Mouse (Mus musculus): ENCODE measurements around the gene Olfr287. TPM values are rescaled to one million over a fixed set of nuclear protein-coding genes. Genes with fewer than 3 reads are reported as not detected.

Olfr287 gene
- 0.31 and 0.32 TPM in 2 replicates for polyA plus RNA-seq (2012; rRNA removed)

GRCm38 (mm10) chr15:98220877-98221276 lies at the start of gene Olfr287, which contains the start of gene Gm44579:
Gene Olfr287 (minus strand): TSS chr15:98221056.
Gene Gm44579 (minus strand): TSS chr15:98220977.

GRCm38 (mm10) chr15:98257193-98257592 lies 36.3 kb upstream of the Olfr287 start, which contains the start of gene H1fnt:
Gene H1fnt (minus strand): TSS chr15:98257293.

DNA sequence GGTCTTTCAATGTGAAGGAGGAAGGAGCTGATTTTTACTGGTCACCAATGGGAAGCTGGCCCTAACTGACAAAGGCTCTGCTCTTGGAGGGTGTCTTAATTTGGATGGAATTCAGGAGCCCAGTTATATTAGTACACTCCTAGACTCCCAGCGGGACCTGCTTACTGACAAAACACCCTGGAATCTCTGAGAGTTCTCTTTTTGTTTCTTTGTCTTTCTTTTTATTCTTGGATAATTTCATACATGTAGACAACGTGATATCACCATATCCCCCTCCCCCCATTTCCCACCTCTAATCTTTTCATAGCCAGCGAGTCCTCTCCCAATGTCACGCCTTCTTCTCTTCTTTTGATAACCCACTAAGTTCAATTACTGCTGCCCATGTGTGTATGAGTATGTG lies 13.5 kb upstream of the Olfr287 start, which contains the start of gene Olfr286:
Gene Olfr286, minus strand, starts transcription at position 101 of the 400 bp plus-strand sequence.

GRCm38 (mm10) chr15:98195442-98195841 lies 25.4 kb downstream of the Olfr287 start, which contains the start of gene Olfr288:
Gene Olfr288 (minus strand): TSS chr15:98195542.

DNA sequence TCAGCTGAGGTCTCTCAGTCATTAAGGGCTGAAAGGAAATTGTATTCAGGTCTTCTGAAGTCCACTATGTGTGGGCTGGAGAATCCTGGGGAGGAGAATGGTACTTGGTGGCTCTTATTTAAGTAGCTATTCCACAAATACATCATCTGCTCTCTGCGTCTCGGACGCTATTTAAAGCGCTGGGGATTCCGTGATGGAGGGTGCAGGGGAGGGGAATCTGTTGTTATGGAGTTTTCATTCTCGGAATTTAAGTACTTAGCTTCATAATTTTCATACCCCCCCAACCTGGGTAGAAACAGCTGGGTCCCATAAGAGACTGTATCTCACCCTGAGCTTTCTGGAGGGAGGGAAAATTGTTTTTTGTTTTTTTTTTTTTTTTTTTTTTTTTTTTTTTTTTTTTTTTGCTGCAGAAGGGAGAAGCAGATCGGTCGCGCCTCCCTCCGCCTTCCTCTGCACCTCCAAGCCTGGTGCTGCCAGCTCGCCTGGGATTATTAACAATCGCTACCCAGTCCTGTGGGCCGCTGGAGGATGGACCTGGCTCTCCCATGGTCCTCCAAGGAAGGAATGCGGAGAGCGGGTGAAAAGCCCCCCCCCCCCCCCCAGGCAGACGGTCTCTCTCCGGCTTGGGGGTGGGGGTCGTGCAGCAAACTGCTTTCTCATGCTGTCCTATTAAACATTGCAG lies 53.8 kb downstream of the Olfr287 start, which contains the start of gene Ccdc184:
Gene Ccdc184, plus strand, starts transcription at position 196 of the 682 bp plus-strand sequence.

DNA sequence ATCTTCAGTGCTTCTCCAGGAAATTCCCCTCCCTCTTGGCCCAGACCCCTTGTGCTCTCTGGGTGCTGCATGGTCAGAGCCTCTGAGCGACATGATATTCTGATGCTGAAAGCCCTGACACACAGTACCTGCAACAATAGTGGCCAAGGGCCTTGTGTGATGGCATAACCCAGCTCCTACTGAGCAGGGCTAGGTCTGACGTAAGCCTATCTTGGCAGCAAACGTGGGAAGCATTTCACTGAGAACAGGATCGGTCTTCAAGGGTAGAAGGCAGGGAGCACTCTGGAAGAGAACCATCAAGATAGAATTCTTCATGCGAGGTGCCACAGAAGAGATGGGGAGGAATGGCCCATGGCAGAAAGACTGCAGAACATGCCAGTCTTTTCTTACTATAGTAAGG lies 55.3 kb downstream of the Olfr287 start, which contains the start of gene Asb8:
Gene Asb8, minus strand, starts transcription at position 101 of the 400 bp plus-strand sequence.

Other genes with a start within 250 kb of the Olfr287 start
- 9.5 and 16.5 TPM in 2 replicates for gene Col2a1, start 216.4 kb downstream of the Olfr287 start, polyA plus RNA-seq (2012; rRNA removed)
- 141 and 145 TPM in 2 replicates for gene Pfkm, start 128.5 kb downstream of the Olfr287 start, polyA plus RNA-seq (2012; rRNA removed)
- 15.4 and 16.1 TPM in 2 replicates for gene Senp1, start 127.3 kb downstream of the Olfr287 start, polyA plus RNA-seq (2012; rRNA removed)
- gene Asb8, start 55.4 kb downstream of the Olfr287 start, polyA plus RNA-seq (2012; rRNA removed) = 47.8 and 48.6 TPM in 2 replicates
- 58.9 and 63.7 TPM in 2 replicates for gene Ccdc184, start 53.9 kb downstream of the Olfr287 start, polyA plus RNA-seq (2012; rRNA removed)
- gene Olfr288, start 25.5 kb downstream of the Olfr287 start, polyA plus RNA-seq (2012; rRNA removed) = not detected in 2 replicates
- 0.06 and 0.07 TPM in 2 replicates for gene Gm44579, start 79 bp downstream of the Olfr287 start, polyA plus RNA-seq (2012; rRNA removed)
- gene Olfr286, start 13.4 kb upstream of the Olfr287 start, polyA plus RNA-seq (2012; rRNA removed) = not detected in 2 replicates
- gene H1fnt, start 36.2 kb upstream of the Olfr287 start, polyA plus RNA-seq (2012; rRNA removed) = not detected in 2 replicates
- 13.7 and 14.5 TPM in 2 replicates for gene Zfp641, start 75.1 kb upstream of the Olfr287 start, polyA plus RNA-seq (2012; rRNA removed)
- not detected in 2 replicates for gene Olfr285, start 96.3 kb upstream of the Olfr287 start, polyA plus RNA-seq (2012; rRNA removed)
- gene Olfr284, start 119.9 kb upstream of the Olfr287 start, polyA plus RNA-seq (2012; rRNA removed) = not detected in 2 replicates
- not detected in 2 replicates for gene Olfr283, start 159.9 kb upstream of the Olfr287 start, polyA plus RNA-seq (2012; rRNA removed)
- gene Olfr282, start 210.2 kb upstream of the Olfr287 start, polyA plus RNA-seq (2012; rRNA removed) = not detected in 2 replicates
- gene Olfr281, start 231.5 kb upstream of the Olfr287 start, polyA plus RNA-seq (2012; rRNA removed) = not detected in 2 replicates
- gene OR5BS1P, start 248.8 kb upstream of the Olfr287 start, polyA plus RNA-seq (2012; rRNA removed) = not detected in 2 replicates